Mouse (Mus musculus) A20 (cell line): ENCODE data around the gene Olfr905.

ENCODE experiments used
- DNase-seq: peaks from one replicate; pipeline ENCODE4 v3.0.0-alpha.2; 2011; ENCODE audit warnings: low read depth, low spot score

Gene Olfr905

DNA sequence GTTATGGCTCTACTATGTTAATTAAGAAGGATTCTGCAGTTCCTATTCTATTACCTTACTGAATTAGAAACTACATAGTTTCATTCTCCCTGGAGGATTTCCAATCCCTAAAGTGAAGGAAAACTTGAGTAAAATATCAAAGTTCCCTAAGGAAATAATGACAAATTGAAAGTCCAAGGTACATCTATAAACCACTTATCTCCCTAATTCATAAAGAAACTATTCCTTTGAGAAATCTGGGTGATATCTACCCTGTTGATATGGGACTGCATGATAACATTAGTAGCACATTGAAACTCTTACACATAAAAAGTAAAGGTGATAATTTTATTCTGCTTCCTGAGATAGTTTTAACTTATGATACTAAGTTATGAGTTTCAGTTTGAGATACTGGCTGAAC is at the start of gene Olfr905:
Gene Olfr905, plus strand, starts transcription at position 301 of the 400 bp plus-strand sequence.
- no peak for DNase-seq

DNA sequence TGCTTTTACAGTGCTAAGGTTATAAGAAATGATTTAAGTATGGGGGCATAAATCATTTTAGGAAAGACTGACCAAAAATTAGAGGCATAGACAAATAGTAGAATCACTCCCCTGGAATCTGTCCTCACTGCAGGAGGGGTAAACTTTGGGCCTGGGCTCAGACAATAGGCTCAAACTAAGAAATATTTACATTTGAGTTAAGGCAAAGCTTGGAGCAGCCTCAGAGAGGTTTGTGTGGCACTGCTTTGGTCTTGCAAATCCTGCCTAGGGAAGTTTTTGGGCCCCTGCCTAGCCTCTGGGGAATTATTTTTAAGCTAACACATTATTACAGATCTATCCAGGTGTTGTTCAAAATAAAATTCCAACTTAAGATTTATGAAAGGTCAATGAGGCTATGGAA is 47.1 kb upstream of the Olfr905 start:
- DNase-seq, result no peak

DNA sequence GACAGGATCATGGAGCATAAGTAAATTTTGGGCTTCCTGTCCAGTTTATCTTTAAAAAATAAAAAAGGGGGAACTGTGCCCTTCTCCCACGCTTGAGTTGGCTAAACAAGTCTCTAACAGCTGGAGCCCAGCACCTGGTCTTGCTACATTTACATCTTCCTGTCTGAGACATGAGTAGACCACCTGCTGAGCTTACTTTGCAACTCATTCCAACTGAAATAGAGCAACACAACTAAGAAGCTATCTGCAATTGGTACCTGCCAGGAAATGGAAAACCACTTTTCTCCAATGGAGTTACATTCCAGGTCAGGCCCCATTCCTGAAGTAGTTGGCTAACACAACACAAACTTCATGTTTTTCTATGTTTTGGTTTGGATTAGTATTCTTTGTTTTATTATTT is 43.9 kb upstream of the Olfr905 start:
- DNase-seq, result no peak

DNA sequence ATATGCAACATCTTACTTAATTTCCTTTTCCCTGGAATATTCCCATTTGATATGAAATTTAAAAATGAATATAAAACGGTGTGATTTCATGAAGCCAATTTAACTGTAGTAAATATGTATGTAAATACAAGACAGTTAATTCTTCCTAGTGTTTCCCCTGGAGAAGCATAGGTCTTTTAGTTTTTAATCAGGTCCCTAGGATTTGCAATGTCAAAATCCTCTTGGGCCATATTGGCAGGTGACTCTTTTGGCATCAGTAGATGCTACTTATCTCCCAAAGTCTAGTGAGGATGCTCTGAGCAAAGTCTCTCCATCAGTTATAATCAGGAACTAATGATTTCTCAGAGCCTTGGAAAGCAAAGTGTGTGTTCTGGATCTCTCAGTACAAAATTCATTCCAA is 41.8 kb upstream of the Olfr905 start, which contains the start of gene Olfr901:
Gene Olfr901, plus strand, starts transcription at position 301 of the 400 bp plus-strand sequence.
- no peak for DNase-seq

DNA sequence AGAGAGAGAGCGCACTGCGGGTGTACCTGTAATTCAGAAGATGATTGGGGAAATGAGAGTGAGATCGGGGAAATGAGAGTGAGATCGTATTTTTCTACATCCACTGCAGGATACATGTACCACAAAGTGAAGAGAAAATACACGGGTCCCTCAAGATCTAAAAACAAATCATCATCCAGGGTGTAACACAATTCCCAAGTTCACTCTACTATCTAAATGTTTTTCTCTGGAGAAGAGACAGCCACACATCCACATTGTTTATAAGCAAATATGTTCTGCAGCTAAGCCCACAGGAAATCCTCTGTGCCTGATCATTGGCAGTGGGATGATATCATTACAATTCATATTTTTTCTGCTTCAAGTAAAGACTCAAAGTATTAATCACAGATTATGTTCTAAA is 23.6 kb upstream of the Olfr905 start, which contains the start of gene Olfr902:
Gene Olfr902, plus strand, starts transcription at position 301 of the 400 bp plus-strand sequence.
- no peak for DNase-seq

DNA sequence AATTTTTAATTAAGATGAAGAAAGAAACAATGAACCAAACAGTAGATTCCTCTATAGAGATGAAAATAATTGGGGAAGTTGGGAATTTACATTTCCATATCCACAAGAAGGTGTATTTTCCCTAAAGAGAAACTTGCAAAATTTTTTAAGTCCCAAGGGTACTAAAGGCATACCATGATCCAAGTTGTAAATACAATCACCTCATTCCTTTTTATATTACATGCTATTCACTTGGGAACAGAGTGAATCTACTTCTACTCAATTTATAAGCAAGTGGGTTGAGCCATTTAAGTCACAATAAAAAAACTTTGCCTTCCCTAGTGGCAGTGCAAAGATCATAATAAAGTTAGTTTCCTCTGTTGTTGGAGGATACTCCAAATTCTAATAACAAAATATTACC is 8.1 kb upstream of the Olfr905 start, which contains the start of gene Olfr904:
Gene Olfr904, plus strand, starts transcription at position 301 of the 400 bp plus-strand sequence.
- no peak for DNase-seq

DNA sequence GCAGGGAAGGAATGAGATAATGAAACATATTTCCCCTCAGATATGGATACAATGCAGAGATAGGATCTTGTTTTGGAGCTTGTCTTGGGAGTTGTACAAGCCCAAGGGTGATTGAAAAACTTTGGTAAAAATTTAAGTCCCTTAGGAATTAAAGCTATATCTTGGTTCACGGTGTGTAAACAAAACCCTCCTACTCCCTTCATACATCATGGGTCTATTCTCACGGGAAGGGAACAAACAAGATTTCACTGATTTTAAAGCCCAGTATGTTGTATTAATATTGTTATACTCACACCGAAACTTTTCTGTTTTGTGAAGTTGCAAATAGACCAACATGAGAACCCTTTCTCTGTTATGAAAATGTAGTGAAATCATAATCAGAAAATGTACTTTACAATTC is 15.9 kb downstream of the Olfr905 start, which contains the start of gene Olfr906:
Gene Olfr906, plus strand, starts transcription at position 301 of the 400 bp plus-strand sequence.
- DNase-seq, result no peak

DNA sequence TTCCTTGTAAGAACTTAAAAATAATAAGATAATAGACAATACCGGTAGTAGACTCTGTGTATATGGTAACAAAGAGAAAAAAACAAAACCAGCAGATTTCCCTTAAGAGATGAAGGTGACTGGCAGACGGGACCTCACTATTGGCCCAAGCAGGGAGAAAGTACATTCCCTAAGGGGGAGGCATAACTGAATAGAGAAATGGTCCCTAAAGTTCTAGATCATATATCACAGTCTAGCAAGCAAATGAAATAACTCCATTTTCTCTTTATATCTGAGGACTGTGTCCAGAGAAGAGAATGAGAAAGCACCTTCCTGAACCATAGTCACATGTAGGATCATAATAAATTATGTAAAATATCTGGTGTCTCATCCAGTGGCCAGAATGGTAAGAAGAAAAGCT is 24.6 kb downstream of the Olfr905 start, which contains the start of gene Olfr907:
Gene Olfr907, plus strand, starts transcription at position 301 of the 400 bp plus-strand sequence.
- no peak for DNase-seq

DNA sequence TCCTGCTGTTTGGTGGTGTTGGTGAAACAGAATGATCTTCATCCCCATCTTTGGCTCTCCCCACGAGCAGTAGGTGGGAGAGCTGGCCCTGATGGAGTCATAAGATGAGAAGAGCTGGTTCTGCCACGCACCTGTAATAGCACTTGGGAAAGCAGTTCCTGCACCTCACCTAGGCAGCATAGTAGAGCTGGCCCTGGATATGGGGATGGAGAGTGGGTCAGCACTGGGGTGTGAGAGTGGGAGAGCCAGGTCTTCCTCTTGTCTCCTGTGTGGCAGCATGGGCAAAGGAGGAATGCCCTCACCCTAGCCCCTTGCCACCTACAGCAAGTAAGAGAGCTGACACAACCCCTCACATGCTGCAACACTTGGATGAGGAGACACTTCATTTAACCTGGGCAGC is 41.4 kb downstream of the Olfr905 start:
- DNase-seq, result no peak

DNA sequence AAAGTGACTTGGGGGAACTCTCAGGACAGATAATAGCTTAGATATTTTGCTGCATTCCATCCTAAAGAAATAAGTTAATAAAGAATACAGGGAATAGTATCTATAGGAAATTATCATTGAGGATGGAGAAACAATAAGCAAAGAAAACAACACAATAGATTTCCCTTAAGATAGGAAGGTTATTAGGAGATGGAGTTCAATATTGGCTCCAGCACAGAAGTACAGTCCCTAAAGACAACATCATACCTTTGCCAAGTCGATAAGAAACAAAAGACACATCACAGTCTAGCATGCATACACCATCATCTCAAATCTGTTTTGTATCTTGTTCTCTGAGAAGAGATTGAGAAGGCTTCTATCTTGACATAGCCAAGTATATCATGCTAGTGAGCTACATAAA is 50.4 kb downstream of the Olfr905 start, which contains the start of gene Olfr911-ps1:
Gene Olfr911-ps1, plus strand, starts transcription at position 301 of the 400 bp plus-strand sequence.
- DNase-seq, result no peak
